Mouse (Mus musculus) stomach, embryonic 15.5 days (tissue): Measurements from ENCODE around the gene Usp49. TPM values are rescaled to one million over a fixed set of nuclear protein-coding genes. Genes with fewer than 3 reads are reported as not detected.

Source experiments
- ATAC-seq: fragments of 200-750 bp; cut with Nextera tagmentation; 2 replicates; pipeline ENCODE4 v1.8.0; 2017; ENCODE audit warnings: low read depth, moderate number of reproducible peaks, moderate TSS enrichment; ENCODE audit not compliant: insufficient read depth, low FRiP score
- H3K27ac ChIP-seq: fragments of 300-500 bp; sonication (generic); 2 replicates; pipeline ENCODE4 v1.5.1; 2015; ENCODE audit warnings: mild to moderate bottlenecking, inconsistent platforms
- H3K27me3 ChIP-seq: fragments of 300-500 bp; sonication (generic); replicated peaks from 2 replicates; pipeline ENCODE4 v1.6.1; 2015; ENCODE audit warnings: inconsistent platforms
- H3K36me3 ChIP-seq: fragments of 300-500 bp; sonication (generic); 2 replicates; pipeline ENCODE4 v1.6.1; 2015; ENCODE audit warnings: inconsistent platforms
- H3K4me1 ChIP-seq: fragments of 300-500 bp; sonication (generic); 2 replicates; pipeline ENCODE4 v1.6.1; 2015; ENCODE audit warnings: inconsistent platforms
- H3K4me2 ChIP-seq: fragments of 300-500 bp; sonication (generic); 2 replicates; pipeline ENCODE4 v1.6.1; 2015; ENCODE audit warnings: mild to moderate bottlenecking, inconsistent platforms
- H3K4me3 ChIP-seq: fragments of 300-500 bp; sonication (generic); replicated peaks from 2 replicates; pipeline ENCODE4 v1.5.1; 2015; ENCODE audit warnings: inconsistent platforms
- H3K9ac ChIP-seq: fragments of 300-500 bp; sonication (generic); 2 replicates; pipeline ENCODE4 v1.6.1; 2015; ENCODE audit warnings: inconsistent platforms
- H3K9me3 ChIP-seq: fragments of 300-500 bp; sonication (generic); 2 replicates; pipeline ENCODE4 v1.6.1; 2016; ENCODE audit warnings: inconsistent platforms
- WGBS: fragments of 180-500 bp; shearing (Covaris S2); methylation state at CpG from one replicate; pipeline ENCODE4 v1.1.7; 2015; 5-methylcytosine and 5-hydroxymethylcytosine counted together
- polyA plus RNA-seq: library from polyadenylated mRNA; unstranded; fragments of >200 nt; fragmentation: Nextera tagmentation; extraction: Ambion mirVana; gene quantifications from 2 replicates; pipeline ENCODE4 v1.2.1, GENCODE M21; 2015

Usp49 gene
- polyA plus RNA-seq, result 5.3 and 6.3 TPM in 2 replicates

DNA sequence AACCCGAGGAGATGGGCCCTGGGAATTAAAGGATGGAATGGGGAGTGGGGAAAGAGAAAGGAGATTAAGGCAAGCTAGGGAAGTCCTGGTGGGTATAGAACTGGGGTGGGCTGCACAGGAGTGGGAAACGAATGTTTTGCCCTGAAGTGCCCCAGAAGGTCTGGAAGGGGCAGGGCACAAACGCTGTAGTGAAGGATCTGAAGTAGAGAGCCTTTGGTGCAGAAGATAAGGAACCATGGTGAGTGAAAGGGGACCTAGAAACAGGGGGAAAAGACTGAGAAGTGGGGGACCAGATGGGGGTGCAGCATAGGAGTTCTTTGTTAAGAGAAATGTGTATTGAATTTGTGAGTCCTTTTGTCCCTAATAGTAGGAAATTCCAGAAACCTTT lies at the start of gene Usp49:
Usp49 (plus strand) TSS at position 13 of the 388 bp plus-strand sequence.
- Histone ChIP-seq H3K27ac (peak within 1 kb of the TSS; percentile 96), H3K36me3 (no peaks in the 10 kb centered on the region), H3K4me2 (peak within 1 kb of the TSS; percentile 98), H3K4me1 (peaks cover 16% of the 10 kb centered on the region; the same call in 1 of the 2 replicates), H3K27me3 (no peaks in the 10 kb centered on the region), H3K9me3 (no peaks in the 10 kb centered on the region), H3K4me3 (peak within 1 kb of the TSS; percentile 83), H3K9ac (peak within 1 kb of the TSS; percentile 71)
- ATAC-seq, result no peak
- 0% methylated on average over 3 of the region's 3 CpGs for WGBS

DNA sequence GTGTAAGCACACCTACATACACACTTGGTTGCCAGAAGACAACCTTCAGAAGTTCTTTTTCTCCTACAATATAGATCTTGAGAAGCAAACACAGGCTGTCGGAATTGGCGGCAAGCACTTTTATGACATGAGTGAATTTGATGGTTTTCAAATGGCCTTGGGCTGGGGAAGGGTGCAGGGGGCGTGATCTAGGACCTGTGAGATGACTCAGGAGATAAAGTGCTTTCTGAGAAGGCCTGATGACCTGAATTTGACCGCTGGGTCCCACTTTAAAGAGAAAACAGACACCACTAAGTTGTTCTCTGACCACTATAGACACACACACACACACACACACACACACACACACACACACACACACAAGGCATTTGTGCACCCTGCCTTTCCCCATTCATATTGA lies 49.5 kb upstream of the Usp49 start:
- no peak overlapping the region for H3K27ac ChIP-seq
- no peaks in the 10 kb centered on the region for H3K36me3 ChIP-seq
- 87% methylated on average over 4 of the region's 4 CpGs for WGBS
- no peak overlapping the region for H3K4me2 ChIP-seq
- H3K4me3 ChIP-seq, result no peak overlapping the region
- no peak for ATAC-seq
- H3K9ac ChIP-seq, result no peak overlapping the region
- H3K27me3 ChIP-seq, result no peaks in the 10 kb centered on the region
- H3K4me1 ChIP-seq, result no peaks in the 10 kb centered on the region
- no peaks in the 10 kb centered on the region for H3K9me3 ChIP-seq

DNA sequence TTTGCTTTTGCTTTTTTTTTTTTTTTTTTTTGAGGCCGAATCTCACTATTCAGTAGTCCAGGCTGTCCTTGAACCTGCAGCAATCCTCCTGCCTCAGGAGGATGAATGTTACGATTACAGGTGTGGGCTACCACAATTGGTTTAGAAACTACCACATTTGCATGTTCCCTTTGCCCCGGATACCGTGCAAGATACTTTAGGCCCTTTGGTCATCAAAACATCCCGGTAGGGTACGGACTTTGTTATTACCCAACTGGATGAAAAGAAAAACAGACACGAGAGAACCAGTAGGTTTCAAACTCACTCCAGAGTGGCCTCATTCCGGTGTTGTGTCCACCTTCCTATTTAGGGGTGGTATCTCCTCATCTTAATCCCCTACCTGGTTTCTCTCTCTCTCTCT lies 42.0 kb upstream of the Usp49 start:
- H3K4me1 ChIP-seq, result peaks cover 7% of the 10 kb centered on the region; the same call in 1 of the 2 replicates
- no peak overlapping the region for H3K4me3 ChIP-seq
- WGBS, result 86% methylated on average over 8 of the region's 8 CpGs
- H3K36me3 ChIP-seq, result no peaks in the 10 kb centered on the region
- no peaks in the 10 kb centered on the region for H3K9me3 ChIP-seq
- no peaks in the 10 kb centered on the region for H3K27me3 ChIP-seq
- H3K9ac ChIP-seq, result no peak overlapping the region
- no peak for ATAC-seq
- no peak overlapping the region for H3K27ac ChIP-seq
- no peak overlapping the region for H3K4me2 ChIP-seq

DNA sequence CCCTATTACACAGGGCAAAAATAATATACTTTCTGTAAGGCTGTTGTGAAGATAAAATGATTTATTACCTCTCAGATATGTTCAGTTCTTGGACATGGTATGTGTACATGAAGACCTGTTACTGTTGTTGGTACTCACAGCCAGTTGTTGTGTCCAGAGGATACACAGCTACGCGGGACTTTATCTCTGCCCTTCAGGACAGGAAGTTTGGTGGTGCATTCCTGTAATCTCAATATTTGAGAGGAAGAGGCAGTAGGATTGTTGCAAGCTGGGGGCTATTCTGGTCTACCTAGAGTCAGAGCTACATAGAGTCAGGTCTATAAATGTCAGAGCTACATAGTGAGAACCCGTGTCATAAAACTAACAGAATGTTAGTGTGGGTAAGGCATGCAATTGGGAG lies 39.4 kb upstream of the Usp49 start:
- Histone ChIP-seq H3K4me1 (peaks cover 16% of the 10 kb centered on the region), H3K9ac (no peak overlapping the region), H3K27ac (no peak overlapping the region), H3K27me3 (no peaks in the 10 kb centered on the region), H3K9me3 (no peaks in the 10 kb centered on the region), H3K4me3 (no peak overlapping the region), H3K4me2 (no peak overlapping the region), H3K36me3 (no peaks in the 10 kb centered on the region)
- 79% methylated on average over 3 of the region's 3 CpGs for WGBS
- no peak for ATAC-seq

DNA sequence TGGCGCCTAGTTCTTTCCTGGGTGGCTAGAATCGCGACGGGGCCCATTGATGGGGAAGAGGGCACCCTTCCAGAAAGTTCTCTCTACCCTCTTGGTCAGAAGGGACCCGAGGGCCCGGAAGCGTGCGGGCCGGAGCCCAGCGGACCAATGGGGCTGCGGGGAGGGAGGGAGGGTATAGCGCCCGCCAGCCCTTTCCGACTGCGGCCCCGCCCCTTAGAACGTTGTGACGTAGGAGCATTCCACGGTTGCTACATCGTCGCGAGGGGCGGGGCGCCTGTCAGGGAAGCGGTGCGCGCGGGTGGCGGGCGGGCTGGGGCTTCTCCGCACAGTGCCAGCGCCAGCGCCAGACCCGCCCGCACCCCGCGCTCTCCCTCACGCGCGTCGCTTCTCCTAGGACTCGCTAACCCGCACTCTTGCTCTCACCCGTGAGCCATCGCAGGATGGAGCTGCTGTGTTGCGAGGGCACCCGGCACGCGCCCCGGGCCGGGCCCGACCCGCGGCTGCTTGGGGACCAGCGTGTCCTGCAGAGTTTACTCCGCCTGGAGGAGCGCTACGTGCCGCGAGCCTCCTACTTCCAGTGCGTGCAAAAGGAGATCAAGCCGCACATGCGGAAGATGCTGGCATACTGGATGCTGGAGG lies 37.2 kb upstream of the Usp49 start:
- Histone ChIP-seq H3K27ac (peak overlapping the region; percentile 98), H3K4me2 (peak overlapping the region; percentile 78), H3K36me3 (peaks cover 3% of the 10 kb centered on the region; the same call in 1 of the 2 replicates), H3K4me1 (peaks cover 38% of the 10 kb centered on the region), H3K9me3 (no peaks in the 10 kb centered on the region), H3K4me3 (peak overlapping the region; percentile 96), H3K27me3 (no peaks in the 10 kb centered on the region), H3K9ac (peak overlapping the region; percentile 87)
- ATAC-seq, result peak; percentile 82
- WGBS, result under 1% methylated on average over 63 of the region's 63 CpGs

DNA sequence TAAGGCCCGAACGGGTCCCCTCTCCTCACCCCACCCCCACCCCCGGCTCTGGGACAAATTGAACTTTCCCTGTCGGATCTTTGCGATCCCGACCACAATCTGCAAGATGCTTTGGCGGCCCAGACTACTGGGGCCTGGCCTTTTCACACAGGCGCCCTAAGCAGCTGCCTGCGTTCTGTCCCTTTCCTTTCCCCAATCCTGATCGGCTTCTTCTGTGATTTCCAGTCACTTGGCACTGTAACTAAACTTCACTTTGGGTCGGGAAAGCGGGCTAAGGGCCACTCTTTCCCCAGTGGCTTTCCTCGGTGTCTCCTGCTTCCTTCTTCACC lies 36.7 kb upstream of the Usp49 start:
- WGBS, result 0% methylated on average over 13 of the region's 13 CpGs

DNA sequence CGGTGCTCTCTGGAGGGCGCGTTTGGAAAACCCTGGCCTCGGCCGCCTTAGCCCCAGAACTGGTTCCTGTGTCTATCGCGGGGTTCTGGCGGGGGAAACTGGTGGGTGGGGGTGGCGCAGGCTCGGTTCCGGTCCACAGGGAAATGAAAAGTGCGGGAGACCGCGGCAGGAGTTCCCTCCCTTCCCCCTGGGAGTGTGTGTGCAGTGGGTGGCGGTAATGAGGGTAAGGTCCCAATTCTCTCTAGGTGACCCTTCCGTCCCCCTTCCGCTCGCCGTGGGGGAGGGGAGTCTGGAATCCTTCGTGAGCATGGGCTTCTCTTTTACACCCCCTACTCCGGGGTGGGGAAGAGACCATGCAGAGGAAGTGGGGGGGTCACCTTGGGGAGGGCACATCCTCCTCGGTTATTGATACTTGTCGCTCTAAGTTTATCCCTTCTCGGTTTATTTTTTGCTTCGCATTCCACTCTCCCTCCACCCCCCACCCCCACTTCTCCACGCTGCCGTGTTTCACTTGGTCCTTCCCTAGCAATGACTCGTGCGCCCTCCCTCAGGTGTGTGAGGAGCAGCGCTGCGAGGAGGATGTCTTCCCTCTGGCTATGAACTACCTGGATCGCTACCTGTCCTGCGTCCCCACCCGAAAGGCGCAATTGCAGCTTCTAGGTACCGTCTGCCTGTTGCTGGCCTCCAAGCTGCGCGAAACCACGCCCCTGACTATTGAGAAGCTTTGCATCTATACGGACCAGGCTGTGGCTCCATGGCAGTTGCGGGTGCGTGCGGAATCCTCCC lies 36.1 kb upstream of the Usp49 start:
- no peaks in the 10 kb centered on the region for H3K9me3 ChIP-seq
- peak overlapping the region; percentile 98 for H3K27ac ChIP-seq
- under 1% methylated on average over 43 of the region's 43 CpGs for WGBS
- peaks cover 41% of the 10 kb centered on the region for H3K4me1 ChIP-seq
- H3K9ac ChIP-seq, result peak overlapping the region; percentile 87
- peaks cover 13% of the 10 kb centered on the region; the same call in 1 of the 2 replicates for H3K36me3 ChIP-seq
- no peak for ATAC-seq
- peak overlapping the region; percentile 78 for H3K4me2 ChIP-seq
- peak overlapping the region; percentile 96 for H3K4me3 ChIP-seq
- H3K27me3 ChIP-seq, result no peaks in the 10 kb centered on the region

More for the DNA sequence above, 36.7 kb upstream of the Usp49 start:
- Histone ChIP-seq H3K27ac (peak overlapping the region; percentile 98), H3K27me3 (no peaks in the 10 kb centered on the region), H3K4me3 (peak overlapping the region; percentile 96), H3K9ac (peak overlapping the region; percentile 87), H3K4me2 (peak overlapping the region; percentile 78), H3K4me1 (peaks cover 41% of the 10 kb centered on the region), H3K9me3 (no peaks in the 10 kb centered on the region), H3K36me3 (peaks cover 8% of the 10 kb centered on the region; the same call in 1 of the 2 replicates)
- ATAC-seq, result no peak

DNA sequence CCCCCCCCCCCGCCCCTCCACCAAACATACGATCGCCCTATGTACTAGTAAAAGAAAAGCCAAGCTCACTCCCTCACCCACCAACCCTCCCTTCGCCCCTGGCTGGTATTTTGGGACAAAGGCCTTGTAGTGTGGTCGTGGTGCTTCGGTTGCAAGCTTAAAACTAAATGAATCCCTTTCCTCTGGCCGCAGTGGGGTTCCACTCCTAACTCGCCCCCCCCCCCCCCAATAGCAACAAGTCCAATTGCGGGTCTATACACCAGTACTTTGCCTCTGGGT lies 35.6 kb upstream of the Usp49 start:
- Histone ChIP-seq H3K36me3 (peaks cover 15% of the 10 kb centered on the region), H3K9me3 (no peaks in the 10 kb centered on the region), H3K4me2 (peak overlapping the region; percentile 78), H3K4me1 (peaks cover 41% of the 10 kb centered on the region), H3K4me3 (peak overlapping the region; percentile 96), H3K27ac (peak overlapping the region; percentile 98), H3K27me3 (no peaks in the 10 kb centered on the region), H3K9ac (peak overlapping the region; percentile 87)
- no peak for ATAC-seq
- WGBS, result 0% methylated on average over 8 of the region's 9 CpGs

DNA sequence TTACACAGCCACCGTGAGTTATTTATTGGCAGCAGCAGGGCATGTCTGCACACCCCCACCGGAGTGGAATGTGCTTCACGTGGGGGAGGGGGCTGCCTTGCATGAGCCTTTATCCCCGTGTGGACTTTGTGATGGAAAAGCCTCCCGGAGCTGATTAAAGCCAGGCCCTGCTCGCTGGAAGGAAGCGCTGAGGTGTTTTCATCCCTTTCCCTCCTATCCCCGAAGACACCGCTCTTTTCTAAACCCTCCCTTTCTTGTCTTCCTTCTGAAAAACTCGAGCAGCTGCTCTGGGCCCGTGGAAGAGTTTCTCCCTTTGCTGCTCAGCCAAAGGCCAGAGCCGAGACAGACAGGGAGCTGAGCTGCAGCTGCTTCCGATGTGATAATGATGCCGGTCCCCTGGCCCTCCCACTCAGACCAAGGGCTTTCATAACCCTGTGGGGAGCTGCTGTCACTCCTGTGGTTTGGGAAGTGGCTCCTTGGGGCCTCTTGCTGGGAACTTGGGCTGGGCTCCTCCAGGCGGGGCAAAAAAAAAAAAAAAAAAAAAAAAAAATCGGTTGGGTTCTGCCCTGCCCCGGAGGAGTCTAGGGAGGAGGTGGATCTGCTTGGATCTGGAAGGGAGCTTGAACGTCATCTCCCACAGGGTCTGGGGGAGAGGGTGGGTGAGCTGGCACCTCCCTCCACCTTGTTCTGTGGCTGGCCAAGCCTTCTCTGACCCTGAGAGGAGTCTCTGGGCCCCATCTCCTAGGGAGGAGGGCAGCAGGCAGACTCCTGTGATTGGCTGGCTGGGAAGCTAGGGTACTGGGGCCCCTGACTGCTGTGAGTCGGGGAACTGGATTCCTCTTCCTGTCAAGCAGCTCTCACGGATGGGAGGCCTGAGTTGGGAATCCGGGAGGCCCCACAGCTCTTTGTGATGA lies 35.0 kb upstream of the Usp49 start:
- H3K27ac ChIP-seq, result peak overlapping the region; percentile 98
- peaks cover 15% of the 10 kb centered on the region for H3K36me3 ChIP-seq
- peaks cover 41% of the 10 kb centered on the region for H3K4me1 ChIP-seq

DNA sequence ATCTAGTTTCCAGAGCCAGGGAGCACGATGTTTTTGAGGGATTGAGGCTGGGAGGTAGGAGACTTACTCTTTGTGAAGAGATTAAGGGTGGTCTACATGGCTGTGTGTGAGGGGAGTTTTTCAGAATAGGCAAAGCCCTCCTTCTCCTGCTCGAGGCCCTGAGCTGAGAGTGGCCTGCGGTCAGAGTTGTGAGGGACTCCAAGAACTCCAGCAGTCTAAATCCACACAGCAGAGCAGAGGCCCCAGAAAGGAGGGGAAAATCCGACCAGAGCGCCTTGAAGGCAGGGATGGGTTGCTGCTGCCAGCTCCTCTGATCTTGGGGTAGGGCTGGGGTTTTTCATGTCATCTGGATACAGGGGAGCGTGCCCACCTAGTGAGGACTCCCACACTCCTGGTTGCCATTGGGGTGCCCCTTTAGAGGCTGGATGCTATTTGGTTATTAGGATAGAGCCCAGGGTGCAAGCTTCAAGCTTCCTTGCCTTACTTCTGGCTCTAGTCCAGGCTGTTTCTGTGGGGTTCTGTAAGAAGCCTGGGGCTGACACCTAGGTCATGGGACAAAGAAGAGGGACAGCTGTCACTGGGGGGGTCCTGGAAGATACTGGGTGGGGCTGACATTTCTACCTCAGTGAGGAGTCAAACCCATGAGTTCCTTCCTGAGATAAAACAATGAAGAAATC lies 34.2 kb upstream of the Usp49 start:
- Histone ChIP-seq H3K36me3 (peaks cover 20% of the 10 kb centered on the region), H3K9ac (peak overlapping the region; percentile 87)
- 16% methylated on average over 6 of the region's 6 CpGs for WGBS

More for the DNA sequence above, 35.0 kb upstream of the Usp49 start:
- Histone ChIP-seq H3K9ac (peak overlapping the region; percentile 87), H3K9me3 (no peaks in the 10 kb centered on the region), H3K4me3 (peak overlapping the region; percentile 96), H3K27me3 (no peaks in the 10 kb centered on the region), H3K4me2 (peak overlapping the region; percentile 78)
- ATAC-seq, result peak; percentile 74
- 1% methylated on average over 21 of the region's 21 CpGs for WGBS

DNA sequence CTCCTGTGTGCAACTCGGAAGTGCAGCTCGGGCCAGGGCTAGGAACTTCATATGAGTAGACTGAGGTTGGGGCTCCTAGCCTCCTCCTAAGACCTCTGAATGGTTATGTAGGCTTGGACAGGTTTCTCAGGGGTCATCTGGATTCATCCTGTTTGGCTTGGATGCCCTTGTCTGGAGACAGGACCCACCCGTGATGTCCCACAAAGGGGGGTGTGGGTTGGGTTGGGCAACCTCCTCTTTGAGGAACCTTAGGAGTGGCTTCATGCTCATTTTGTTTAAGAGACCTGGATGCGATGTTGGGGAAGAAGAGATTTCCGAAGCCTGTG lies 33.7 kb upstream of the Usp49 start:
- peaks cover 41% of the 10 kb centered on the region for H3K4me1 ChIP-seq
- H3K4me2 ChIP-seq, result peak overlapping the region; percentile 78
- peak overlapping the region; percentile 98 for H3K27ac ChIP-seq
- peak overlapping the region; percentile 87; the same call in 1 of the 2 replicates for H3K9ac ChIP-seq
- no peaks in the 10 kb centered on the region for H3K9me3 ChIP-seq
- peaks cover 25% of the 10 kb centered on the region for H3K36me3 ChIP-seq
- H3K27me3 ChIP-seq, result no peaks in the 10 kb centered on the region
- H3K4me3 ChIP-seq, result peak overlapping the region; percentile 96
- no peak for ATAC-seq
- 41% methylated on average over 5 of the region's 5 CpGs for WGBS

More for the DNA sequence above, 34.2 kb upstream of the Usp49 start:
- ATAC-seq, result no peak
- Histone ChIP-seq H3K4me3 (peak overlapping the region; percentile 96), H3K27ac (peak overlapping the region; percentile 98), H3K4me1 (peaks cover 41% of the 10 kb centered on the region), H3K9me3 (no peaks in the 10 kb centered on the region), H3K4me2 (peak overlapping the region; percentile 78), H3K27me3 (no peaks in the 10 kb centered on the region)
